Mouse (Mus musculus) lung, postnatal 25 days (tissue): Measurements from ENCODE around the gene Aip.
"Not testable (repeated sequence)": the region's sequence is repeated elsewhere in the genome, so short reads cannot be mapped to it uniquely, and the experiment has no call there.

Experiments
- DNase-seq: peaks from one replicate; pipeline ENCODE4 v3.0.0; 2022; ENCODE audit warnings: low spot score

Aip gene

DNA sequence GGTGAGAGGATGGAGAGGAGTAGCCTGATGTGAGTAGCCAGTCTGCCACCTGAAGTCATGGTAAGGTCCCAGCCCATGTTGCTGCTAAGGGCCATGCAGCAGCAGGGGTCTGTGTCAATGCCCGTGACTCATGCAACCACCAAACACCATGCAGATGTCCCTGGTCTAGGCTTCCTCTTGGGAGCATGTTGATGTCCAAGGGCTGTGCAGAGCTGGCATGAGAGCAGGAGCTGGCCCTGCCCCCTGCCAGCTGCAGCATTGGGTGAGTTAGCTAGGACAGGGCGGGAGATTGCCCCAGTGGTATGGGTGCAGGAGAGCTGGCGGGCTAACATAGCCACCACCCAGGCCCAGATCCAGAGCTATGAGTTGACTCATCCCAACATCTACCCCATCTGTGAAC lies 35.2 kb downstream of the Aip start:
- DNase-seq, result no peak

DNA sequence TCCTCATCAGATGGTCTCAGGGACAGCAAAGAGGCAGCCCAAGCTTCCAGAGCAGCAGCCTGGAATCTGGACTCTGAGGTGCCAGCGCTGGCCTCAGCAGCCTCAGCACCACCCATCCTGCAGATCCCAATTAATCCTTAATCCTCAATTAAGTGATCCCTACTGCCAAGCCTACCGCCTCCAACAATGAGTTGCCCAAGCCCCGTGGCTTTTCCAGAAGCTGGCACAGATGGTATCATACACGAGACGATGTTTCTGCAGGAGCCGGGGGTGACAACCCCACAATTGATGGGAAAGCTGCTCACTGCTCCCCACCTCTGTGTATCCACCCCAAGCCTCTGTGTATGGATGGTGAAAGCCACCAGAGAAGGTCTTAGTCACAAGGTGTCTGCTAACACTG lies 36.5 kb downstream of the Aip start:
- no peak for DNase-seq

DNA sequence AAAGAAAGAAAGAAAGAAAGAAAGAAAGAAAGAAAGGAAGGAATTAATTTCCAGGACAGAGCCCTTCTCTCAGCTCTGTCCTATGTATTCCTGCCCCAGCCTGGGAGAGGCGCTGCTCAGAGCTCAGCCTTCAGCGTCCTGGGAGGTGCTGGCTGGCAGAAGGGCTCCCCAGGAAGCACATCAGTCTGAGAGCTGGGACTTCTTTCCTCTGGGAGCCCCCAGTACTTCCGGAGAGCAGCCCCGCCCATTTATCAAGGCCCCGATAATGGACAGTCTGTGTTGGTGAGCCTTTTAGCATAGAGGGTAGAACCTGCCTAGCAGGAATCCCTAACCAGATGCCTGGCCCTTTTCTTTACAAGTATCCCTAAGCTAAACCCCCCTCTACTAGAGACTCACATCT lies 37.5 kb downstream of the Aip start:
- DNase-seq, result no peak

DNA sequence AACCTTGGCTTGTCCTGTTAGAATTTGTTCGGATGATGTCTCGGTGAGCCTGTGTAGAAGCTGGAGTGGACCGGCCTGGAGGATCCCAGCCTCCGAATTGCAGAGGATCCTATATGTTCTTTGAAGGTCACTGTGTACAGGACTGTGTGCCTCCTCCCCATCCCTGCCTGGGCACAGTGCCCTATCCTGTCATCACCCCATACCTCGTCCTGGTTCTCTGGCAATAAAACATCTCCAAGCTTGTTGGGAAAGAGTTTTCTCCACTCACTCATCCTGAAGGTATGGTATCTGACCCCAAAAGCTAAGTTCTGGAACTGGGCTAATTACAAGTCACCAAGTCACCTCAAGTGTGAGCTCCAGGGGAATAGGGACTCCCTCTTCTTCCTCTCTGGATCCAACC lies 38.6 kb downstream of the Aip start:
- no peak for DNase-seq

DNA sequence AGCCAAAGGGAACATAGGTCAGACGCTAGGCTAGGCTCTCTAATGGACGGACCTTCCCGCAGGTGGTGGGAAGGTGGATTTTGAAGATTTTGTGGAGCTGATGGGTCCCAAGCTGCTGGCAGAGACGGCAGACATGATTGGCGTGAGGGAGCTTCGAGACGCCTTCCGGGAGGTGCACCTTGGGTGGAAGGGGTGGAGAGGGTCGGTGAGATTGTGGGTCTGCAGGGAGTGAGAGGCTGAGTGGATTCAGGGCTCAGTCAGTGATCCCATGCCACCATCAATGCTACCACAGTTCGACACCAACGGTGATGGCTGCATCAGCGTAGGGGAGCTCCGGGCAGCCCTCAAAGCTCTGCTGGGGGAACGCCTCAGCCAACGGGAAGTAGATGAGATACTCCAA lies 39.5 kb downstream of the Aip start:
- no peak for DNase-seq

DNA sequence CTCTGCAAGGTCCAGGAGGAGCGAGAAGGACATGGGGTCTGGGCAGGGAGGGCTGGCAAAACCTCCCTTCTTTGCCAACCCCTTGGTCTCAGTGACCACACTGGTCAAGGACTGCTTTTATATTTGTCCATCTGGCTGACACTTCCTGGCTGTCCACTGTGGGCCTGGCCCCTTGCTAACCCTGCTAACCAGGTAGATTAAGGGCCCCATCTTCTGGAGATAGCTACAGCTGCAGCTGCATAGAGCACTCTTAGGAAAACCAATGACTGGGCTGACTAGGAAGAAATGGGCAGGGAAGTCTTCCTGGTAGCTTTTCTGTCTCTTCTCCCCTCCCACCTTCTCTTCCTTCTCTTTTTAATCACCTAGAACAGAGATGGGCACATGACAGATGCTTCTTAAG lies 40.7 kb downstream of the Aip start:
- no peak for DNase-seq

DNA sequence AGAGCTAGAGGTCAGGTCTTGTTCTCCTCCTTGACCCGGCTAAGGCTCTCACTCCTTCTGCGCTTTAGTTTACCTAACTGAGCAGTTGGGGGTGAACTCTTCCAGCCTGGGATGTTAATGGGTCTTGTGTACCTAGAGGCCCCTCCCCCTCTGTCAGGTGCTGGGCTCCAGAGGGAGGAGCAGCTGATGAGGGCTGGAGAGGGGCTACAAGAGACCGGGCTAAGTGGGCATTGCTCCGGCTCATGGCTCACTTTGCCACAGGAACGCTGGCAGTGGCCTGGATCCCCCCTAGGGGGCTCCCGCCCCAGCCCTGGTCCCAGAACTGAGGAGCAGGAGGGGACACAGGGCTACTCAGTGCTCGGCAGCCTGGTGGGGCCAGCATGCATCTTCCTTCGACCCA lies 41.8 kb downstream of the Aip start:
- no peak for DNase-seq

DNA sequence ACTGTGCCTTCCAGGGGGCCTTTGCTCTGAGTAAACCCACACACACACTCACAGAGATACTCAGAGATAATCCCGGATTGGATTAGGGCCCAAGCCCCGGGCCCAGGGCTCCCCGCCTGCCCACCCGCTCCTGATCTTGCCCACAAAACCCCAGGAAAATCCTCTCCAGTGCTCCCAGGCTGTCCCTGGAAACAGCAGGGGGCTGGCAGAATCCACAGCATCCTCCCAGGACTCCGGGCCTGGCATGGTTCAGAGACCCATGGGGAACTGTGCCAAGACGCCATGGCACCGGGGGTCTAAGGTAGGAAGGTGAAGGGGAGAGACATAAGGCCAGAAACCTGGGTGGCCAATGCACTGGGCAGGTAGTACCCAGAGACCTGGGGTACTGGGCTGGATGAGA lies 42.3 kb downstream of the Aip start:
- no peak for DNase-seq

DNA sequence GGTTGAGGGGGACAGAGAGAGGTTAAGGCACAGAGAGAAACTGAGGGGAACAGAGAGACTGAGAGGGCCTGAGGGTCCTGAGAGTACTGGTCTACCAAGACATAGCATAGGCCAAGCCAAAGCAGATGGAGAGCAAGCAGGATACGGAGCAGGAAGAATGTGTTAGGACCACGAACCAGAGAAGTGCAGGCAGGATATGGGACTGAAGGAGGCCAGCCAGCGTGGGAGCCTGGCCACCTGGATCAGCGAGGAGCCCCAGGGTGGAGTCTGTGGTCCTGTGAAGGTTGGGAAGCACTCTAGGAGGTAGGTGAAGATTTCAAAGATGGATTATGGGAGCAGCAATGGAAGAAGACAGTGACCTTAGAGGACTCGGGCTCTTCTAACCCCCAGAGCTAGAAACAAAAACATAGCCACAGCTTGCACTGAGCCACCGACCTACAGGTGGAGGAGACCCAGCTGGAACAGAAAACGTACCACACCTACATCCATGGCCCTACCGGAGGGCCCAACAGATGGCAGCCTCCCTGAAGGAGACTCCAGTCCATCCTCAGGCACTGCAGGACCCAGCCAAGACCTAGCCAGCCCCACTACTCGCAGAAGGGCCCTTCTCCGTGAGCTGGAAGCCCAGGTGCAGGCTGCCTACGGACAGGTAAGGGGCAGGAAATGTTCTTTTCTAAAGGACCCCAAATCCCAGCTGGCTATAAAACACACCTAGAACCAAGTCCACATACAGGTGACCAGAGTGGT lies 43.3 kb downstream of the Aip start:
- DNase-seq, result no peak

DNA sequence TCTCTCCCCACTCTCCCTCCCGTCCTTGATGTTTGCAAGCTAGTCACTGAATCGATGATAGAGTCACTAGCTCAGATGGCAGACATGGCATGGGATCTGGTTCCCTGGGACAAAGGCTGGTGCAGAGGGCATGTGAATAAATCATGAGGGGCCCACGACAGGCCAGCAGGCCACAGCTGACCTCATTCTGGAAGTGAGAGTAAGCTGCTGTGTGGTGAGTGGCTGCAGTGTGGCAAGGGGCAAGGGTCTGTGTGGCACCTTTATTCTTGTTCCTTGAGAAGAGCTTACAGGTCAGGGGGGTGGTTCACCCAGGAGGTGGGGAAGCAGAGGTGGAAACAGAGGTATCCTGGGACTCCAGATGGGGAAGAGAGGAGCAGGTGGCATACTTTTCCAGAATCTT lies 44.3 kb downstream of the Aip start, which contains the start of gene Cabp2:
Gene Cabp2 (plus strand): TSS at position 185 of the 400 bp plus-strand sequence.
- DNase-seq, result no peak

DNA sequence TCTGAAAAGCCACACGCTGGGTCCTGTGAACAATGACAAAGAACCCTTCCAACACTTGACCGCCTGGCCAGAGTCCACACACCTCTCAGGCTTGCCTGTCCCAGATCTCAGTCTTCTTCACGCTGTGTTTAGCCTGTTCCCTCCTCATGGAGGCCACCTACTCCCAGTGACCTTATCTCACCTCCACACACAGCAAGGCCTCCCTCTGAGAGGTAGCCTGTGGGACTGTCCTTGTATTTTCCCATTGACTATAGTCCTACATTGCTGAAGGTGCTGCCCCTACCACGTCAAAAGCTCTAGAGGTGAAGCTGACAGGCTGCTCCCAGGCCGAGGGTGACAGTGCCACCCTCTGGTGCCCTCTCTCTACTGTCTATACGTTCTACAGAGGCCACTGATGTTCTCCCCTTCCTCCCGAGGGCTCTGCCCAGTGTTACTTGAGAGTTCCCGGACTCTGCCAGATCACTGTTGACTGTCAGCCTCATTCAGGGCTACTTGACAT lies 45.1 kb downstream of the Aip start:
- DNase-seq, result no peak

DNA sequence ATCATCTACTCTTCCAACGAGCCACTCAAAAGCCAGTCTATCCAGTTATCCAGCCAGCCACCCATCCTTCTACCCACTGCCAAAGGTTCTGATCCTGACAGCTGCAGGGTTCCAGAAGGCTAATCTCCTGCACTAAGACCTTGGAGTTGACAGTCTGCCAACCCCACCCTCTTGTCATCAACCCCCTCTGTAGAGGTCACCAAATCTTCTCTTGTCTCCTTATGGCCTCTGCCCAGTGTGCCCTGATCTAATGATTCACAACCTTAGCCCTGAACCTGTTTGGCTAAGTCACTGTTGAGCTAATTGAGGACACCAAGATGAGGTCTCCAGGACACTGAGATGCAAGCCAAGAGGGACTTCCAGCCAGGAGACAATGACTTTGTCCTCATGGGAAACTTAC lies 46.1 kb downstream of the Aip start:
- no peak for DNase-seq

DNA sequence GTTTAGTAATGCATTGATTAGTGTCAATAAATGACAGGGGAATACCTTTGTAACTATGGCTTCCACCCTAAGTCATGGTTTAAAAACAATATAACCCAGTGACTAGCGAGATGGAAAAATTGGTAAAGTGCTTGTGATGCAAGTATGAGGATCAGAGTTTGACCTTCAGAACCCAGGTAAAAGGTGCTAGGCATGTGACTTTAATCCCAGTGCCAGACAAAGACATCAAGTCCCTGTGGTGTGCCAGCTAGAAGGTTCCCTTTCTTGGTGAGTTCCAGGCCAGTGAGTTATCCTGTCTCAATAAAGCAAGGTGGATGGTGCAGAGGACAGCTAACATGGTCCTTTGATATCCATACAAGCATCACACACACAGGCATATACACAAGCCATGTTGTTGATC lies 50.1 kb downstream of the Aip start:
- DNase-seq, result no peak

DNA sequence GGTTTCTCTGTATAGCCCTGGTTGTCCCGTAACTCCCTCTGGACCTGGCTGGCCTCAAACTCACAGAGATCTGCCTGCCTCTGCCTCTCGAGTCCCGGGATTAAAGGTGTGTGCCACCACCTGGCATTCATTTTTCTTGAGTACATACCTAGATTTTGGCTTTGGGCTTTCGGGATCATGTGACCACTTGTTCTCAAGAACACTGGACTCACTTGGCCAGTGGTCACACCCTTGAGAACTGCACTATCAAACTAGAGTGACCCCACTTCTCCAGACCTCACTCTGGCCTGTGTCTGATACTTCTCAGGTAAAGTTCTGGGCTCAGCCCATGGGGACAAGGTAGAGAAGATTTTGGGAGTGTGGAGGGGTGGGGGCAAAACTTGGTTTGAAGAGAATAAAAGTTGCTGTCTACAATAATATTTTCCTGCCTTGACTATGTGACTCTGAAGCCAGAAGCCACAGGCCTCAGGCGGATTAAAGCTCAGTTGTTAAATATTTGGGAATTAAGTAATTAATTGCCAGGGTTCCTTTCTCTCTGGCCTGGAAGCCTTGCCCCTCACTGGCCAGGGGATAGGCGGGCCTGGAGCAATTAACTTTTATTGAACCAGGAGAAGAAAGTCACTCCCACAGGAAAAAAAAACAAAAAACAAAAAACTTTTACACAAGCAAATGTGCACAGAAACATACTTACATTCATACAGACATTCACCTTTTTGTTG lies 52.8 kb downstream of the Aip start:
- no peak for DNase-seq

DNA sequence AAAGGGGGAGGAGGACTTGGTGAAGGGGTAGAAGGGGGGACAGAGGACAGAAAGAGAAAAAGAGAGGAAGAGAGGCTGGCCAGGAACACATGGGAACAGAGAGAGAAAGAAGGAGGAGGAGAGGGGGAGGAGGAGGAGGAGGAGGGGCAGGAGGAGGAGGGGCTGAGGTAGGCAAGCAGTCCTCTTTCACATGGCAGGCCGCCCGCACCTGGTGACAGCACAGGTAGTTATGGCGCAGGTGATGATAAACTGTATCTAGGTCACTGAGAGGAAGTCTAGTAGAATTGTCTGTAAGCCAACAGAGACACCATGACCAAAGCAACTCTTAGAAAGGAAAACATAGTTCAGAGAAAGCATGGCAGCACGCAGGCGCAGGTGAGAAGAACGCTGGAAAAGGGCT lies 54.3 kb downstream of the Aip start:
- no peak for DNase-seq

DNA sequence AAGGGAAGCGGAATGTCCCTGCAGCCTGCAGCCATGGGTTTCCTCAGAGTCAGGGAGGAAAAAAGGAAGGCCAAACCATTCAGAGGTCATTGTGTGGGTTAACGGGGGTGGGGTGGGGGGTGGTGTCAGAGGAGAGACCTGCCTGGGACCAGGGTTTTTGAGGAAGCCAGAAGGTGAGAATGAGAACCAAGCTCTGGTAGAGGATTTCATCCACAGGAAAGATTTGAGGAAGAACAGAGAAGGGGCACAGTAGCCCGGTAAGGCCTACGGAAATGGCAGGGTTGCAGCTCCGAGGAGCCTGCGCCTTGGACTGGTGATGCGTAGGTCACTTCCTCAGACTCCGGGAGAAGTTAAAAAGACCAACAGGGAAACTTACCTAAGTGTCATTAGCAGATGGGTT lies 54.9 kb downstream of the Aip start:
- DNase-seq, result no peak

DNA sequence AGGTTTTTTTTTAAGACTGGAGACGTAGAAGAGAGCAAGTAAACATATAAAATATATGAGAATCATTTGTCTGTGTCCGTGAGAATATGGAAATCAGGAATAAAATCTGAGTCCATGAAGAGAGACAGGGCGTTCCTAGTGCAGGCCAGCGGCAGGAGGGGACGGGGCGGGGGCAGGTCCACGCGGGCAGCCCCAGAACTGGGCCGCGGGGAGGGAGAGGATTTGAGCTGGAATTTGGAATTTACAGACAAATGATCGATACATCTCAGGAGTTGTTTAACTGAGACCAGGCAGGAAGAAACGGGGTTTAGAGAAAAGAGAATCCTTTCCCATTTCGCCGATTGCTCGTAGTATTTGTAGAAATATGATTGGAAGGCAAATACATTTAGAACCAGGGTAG lies 55.3 kb downstream of the Aip start:
- no peak for DNase-seq

DNA sequence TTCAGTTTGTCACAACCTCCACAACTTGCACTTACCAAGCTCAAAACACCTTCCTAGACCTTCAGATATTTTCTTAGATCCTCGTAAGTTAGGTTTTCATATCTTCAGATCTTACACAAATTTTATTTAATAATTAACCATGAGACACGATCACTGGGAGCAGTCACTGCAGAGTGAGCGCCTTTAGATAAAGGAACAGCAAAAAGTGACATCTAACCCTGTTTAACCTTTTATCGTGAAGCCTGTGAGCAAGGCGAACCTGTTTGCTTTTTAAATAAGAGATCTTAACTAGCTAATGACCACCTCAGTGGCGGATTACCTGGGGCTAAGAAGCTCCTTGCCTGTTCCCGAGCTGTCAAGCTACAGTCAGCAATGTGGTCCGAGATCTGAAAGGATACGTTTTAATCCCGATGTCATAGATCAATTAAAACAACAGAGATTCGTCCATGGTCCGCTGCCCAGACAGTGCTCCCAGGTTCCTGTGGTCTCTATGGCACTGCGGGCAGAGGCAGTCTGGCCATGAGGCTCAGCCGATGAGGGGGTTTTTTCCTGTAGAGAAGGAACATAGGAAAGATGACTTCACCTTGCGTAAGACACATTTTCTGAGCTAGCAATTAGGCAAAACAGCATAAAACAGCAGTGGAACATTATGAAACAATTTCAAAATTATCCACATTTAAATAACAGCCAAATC lies 56.8 kb downstream of the Aip start:
- DNase-seq, result no peak

DNA sequence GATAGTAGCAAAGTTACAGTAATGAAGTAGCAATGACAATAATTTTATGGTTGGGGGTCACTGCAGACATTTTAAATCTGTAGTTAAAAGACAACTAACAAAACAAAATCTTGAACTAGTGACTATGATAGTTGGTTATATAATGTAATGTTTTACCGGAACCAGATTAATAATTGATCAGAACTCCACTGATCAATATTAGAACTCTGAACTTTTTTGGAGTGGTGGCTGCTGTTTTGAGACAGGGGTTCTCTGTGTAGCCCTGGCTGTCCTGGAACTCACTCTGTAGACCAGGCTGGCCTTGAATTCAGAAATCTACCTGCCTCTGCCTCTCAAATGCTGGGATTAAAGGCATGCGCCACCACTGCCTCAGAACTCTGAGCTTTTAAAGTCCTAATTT lies 57.4 kb downstream of the Aip start:
- not testable (repeated sequence) for DNase-seq

DNA sequence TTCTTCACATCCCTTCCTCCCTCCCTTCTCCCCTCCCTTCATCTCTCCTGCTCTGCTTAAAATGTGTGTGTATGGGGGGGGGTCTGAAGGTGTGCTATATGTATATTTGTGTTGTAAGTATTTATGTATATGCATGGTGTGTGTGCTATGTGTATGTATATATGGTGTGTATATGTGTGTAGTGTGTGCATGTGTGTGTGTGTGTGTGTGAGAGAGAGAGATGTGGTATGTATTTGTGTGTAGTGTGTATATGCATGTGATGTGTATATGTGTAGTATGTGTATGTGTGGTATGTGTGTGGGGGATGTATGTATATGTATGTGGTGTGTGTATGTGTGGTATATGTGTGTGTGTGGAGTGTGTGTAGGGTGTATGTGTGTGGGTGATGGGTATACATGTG lies 58.8 kb downstream of the Aip start:
- no peak for DNase-seq

DNA sequence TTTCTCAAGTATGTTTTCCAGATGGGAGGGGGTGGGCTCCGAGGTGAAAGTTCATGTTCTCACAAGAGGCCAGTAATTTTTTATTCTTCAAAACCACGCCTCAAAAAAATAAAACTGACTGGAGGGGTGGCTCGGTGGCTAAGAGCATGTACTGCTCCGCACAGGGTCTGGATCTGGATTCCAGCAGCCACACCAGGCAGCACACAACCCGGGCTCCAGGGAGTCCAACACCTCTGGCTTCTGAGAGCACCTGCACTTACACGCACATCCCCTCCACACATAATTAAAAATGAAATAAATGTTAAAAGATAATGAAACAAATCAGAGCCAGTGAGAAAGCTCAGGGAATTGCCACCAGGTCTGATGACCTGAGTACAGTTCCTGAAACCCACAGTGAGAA lies 59.4 kb downstream of the Aip start:
- DNase-seq, result no peak

DNA sequence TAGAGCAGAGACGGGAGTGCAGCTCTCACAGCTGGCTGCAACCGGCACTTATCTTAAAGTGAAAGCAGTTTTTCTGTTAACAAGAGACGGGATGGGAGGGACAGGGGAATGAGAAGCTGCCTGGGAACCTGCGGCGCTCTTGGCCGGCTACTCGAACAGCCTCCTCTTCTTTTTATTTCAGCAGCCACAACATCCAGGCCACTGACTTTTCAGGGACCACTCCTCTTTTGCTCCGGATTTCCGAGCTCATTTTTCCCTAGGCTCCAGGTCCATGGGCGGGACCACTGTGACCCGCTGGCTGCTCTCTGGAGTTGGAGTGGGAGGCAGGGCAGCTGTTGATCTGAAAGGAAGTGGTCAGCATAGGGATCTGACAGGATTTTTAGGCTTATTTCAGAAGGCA lies 61.2 kb downstream of the Aip start:
- DNase-seq, result not testable (repeated sequence)
